Mouse (Mus musculus): Measurements from ENCODE around the gene Hmgcs1. TPM values are rescaled to one million over a fixed set of nuclear protein-coding genes. Genes with fewer than 3 reads are reported as not detected.

Gene Hmgcs1
- total RNA-seq, 2 experiments from 2014 or later = 29.7 to 36.9 TPM

- ATAC-seq (ENCODE audit: poor library complexity, severe bottlenecking) = peak; percentile 59
These were observed 53.3 kb downstream of the Hmgcs1 start for GRCm38 (mm10) chr13:119743470-119743869.

GRCm38 (mm10) chr13:119746930-119747329 is 56.8 kb downstream of the Hmgcs1 start:
- no peak for ATAC-seq (ENCODE audit: poor library complexity, severe bottlenecking)

- peak; percentile 31; the same call in 1 of the 2 replicates for ATAC-seq (ENCODE audit: poor library complexity, severe bottlenecking)
These were observed 63.9 kb downstream of the Hmgcs1 start for GRCm38 (mm10) chr13:119753859-119754634.

DNA sequence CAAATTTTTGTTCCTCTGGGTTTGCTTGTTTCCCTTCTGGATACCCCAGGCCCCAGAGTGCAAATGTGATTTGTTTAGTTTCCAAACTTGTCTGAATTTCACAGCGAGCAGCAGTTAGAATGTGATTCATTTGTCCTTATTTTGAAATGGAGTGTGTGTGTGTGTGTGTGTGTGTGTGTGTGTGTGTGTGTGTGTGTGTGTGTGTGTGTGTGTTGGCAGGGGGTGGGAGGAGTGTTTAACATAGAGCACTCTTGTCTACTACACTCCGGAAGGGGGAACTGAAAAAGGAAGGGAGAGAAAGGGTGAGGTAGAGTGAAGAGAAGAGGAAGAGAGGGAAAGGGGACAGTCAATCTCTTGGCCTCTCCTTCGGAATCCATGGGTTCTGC is 64.4 kb downstream of the Hmgcs1 start:
- peak; percentile 38; the same call in 1 of the 2 replicates for ATAC-seq (ENCODE audit: poor library complexity, severe bottlenecking)

DNA sequence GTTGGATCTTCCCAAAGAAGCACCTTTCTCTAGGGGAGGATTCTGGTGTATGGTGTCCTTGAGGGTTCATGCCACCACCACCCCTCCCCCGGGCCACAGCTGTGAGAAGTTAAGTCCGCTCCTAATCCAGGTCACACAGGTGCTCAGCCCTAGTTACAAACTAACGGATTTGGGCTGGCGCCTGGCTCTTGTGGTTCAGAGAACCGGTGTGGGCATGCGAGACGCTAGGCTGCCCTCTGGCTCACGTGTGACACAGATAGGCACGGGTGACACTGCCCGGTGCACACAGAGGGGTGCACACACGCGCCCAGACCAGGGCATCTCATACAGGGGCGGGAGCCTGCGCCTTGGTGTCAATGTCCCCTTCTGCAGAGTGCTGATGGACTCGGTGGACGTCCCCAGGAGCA is 65.0 kb downstream of the Hmgcs1 start:
- peak; percentile 51 for ATAC-seq (ENCODE audit: poor library complexity, severe bottlenecking)

GRCm38 (mm10) chr13:119755681-119756471 is 65.7 kb downstream of the Hmgcs1 start, which contains the start of gene Nim1k:
Gene Nim1k, minus strand, starts transcription at chr13:119755882.
- peak; percentile 72 for ATAC-seq (ENCODE audit: poor library complexity, severe bottlenecking)

DNA sequence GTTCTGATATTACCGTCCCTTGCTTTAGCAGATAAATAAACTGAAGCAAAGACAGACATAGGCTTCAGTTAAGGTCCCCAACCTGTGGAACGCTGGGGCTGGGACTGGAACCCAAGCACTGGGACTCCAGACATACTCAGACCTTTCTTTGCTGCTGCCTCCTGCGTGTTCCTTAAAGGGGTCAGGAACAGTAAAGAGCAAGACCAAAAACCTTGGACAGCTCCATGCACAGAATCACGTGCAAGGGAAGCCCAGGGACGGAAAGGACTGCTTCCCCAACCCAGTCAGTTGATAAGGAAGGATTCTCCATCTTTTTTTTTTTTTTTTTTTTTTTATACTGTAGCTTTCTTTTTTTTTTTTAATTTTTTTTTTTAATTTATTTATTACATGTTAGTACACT is 66.7 kb downstream of the Hmgcs1 start:
- ATAC-seq (ENCODE audit: poor library complexity, severe bottlenecking) = no peak

Other genes starting within 250 kb of the Hmgcs1 start
- 52.9 and 59.7 TPM in 2 replicates for gene 4833420G17Rik, start 227.6 kb upstream of the Hmgcs1 start, total RNA-seq (2015)
- gene 4833420G17Rik, start 227.6 kb upstream of the Hmgcs1 start, total RNA-seq (2017) = 40.8 and 46.8 TPM in 2 replicates
- 3.4 and 7.4 TPM in 2 replicates for gene Tmem267, start 202.3 kb upstream of the Hmgcs1 start, total RNA-seq (2015)
- 0.66 and 1.6 TPM in 2 replicates for gene Tmem267, start 202.3 kb upstream of the Hmgcs1 start, total RNA-seq (2017)
- 1.3 TPM in 1 of 2 replicates, not detected in the other for gene 3110070M22Rik, start 202.0 kb upstream of the Hmgcs1 start, total RNA-seq (2015)
- gene 3110070M22Rik, start 202.0 kb upstream of the Hmgcs1 start, total RNA-seq (2017) = 0.55 TPM in 1 of 2 replicates, not detected in the other
- gene Ccl28, start 66.6 kb upstream of the Hmgcs1 start, total RNA-seq (2015) = not detected in 2 replicates
- gene Ccl28, start 66.6 kb upstream of the Hmgcs1 start, total RNA-seq (2017) = not detected in 2 replicates
- gene Nim1k, start 65.5 kb downstream of the Hmgcs1 start, total RNA-seq (2015) = 0.98 and 1.4 TPM in 2 replicates
- gene Nim1k, start 65.5 kb downstream of the Hmgcs1 start, total RNA-seq (2017) = 0.48 and 1.5 TPM in 2 replicates
- 37.1 and 43.6 TPM in 2 replicates for gene Zfp131, start 100.5 kb downstream of the Hmgcs1 start, total RNA-seq (2015)
- 43.0 and 45.1 TPM in 2 replicates for gene Zfp131, start 100.5 kb downstream of the Hmgcs1 start, total RNA-seq (2017)
- gene AF067063, start 139.8 kb downstream of the Hmgcs1 start, total RNA-seq (2015) = not detected in 2 replicates
- gene AF067063, start 139.8 kb downstream of the Hmgcs1 start, total RNA-seq (2017) = not detected in 2 replicates
- gene D13Ertd608e, start 145.6 kb downstream of the Hmgcs1 start, total RNA-seq (2015) = 0.45 and 1.7 TPM in 2 replicates
- 2.6 TPM in 1 of 2 replicates, not detected in the other for gene D13Ertd608e, start 145.6 kb downstream of the Hmgcs1 start, total RNA-seq (2017)
- gene Tcstv1, start 204.4 kb downstream of the Hmgcs1 start, total RNA-seq (2015) = not detected in 2 replicates
- not detected in 2 replicates for gene Tcstv1, start 204.4 kb downstream of the Hmgcs1 start, total RNA-seq (2017)
- gene Gm21761, start 238.9 kb downstream of the Hmgcs1 start, total RNA-seq (2015) = not detected in 2 replicates
- not detected in 2 replicates for gene Gm21761, start 238.9 kb downstream of the Hmgcs1 start, total RNA-seq (2017)